Mouse (Mus musculus) forebrain, embryonic 14.5 days (tissue): ENCODE measurements around the gene Olfr429. TPM values are rescaled to one million over a fixed set of nuclear protein-coding genes. Genes with fewer than 3 reads are reported as not detected.
A peak's percentile ranks its signal among the peaks of the same experiment; 100 is the strongest.

Experiments
- ATAC-seq: fragments of 200-750 bp; cut with Nextera tagmentation; 2 replicates; pipeline ENCODE4 v1.8.0; 2017; ENCODE audit warnings: mild to moderate bottlenecking, moderate library complexity
- DNase-seq: peaks from one replicate; pipeline ENCODE4 v3.0.0-alpha.2; 2015; ENCODE audit warnings: low spot score
- H3K27ac ChIP-seq: fragments of 300-500 bp; sonication (generic); 2 replicates; pipeline ENCODE4 v1.5.1; 2014; ENCODE audit warnings: low read depth, mild to moderate bottlenecking, control low read depth, low read length, moderate library complexity
- H3K27me3 ChIP-seq: fragments of 300-500 bp; sonication (generic); replicated peaks from 2 replicates; pipeline ENCODE4 v1.6.1; 2014; ENCODE audit warnings: low read length, control low read depth, mixed read lengths; ENCODE audit not compliant: control insufficient read depth, insufficient read depth
- H3K36me3 ChIP-seq: fragments of 300-500 bp; sonication (generic); 2 replicates; pipeline ENCODE4 v1.6.1; 2014; ENCODE audit warnings: low read length, control low read depth; ENCODE audit not compliant: control insufficient read depth, insufficient read depth
- H3K4me1 ChIP-seq: fragments of 300-500 bp; sonication (generic); 2 replicates; pipeline ENCODE4 v1.6.1; 2014; ENCODE audit warnings: antibody characterized with exemption, low read length, control low read depth; ENCODE audit not compliant: control insufficient read depth, insufficient read depth
- H3K4me2 ChIP-seq: fragments of 300-500 bp; sonication (generic); 2 replicates; pipeline ENCODE4 v1.6.1; 2014; ENCODE audit warnings: mild to moderate bottlenecking, control low read depth, low read length
- H3K4me3 ChIP-seq: fragments of 300-500 bp; sonication (generic); 2 replicates; pipeline ENCODE4 v1.5.1; 2014; ENCODE audit warnings: low read depth, low read length, control low read depth
- H3K9ac ChIP-seq: fragments of 300-500 bp; sonication (generic); 2 replicates; pipeline ENCODE4 v1.6.1; 2014; ENCODE audit warnings: mild to moderate bottlenecking, low read length, control low read depth, moderate library complexity
- H3K9me3 ChIP-seq: fragments of 300-500 bp; sonication (generic); replicated peaks from 2 replicates; pipeline ENCODE4 v1.6.1; 2016; ENCODE audit warnings: low read length, control low read depth, mixed read lengths; ENCODE audit not compliant: control insufficient read depth
- WGBS: fragments of 180-500 bp; shearing (Covaris S2); extraction: QIAGEN DNeasy Blood & Tissue Kit; methylation state at CpG from one replicate; pipeline ENCODE4 v1.1.7; 2014; 5-methylcytosine and 5-hydroxymethylcytosine counted together
- polyA plus RNA-seq: library from polyadenylated mRNA; unstranded; fragments of >200 nt; fragmentation: Nextera tagmentation; extraction: Ambion mirVana; gene quantifications from 2 replicates; pipeline ENCODE4 v1.2.1, GENCODE M21; 2014

Olfr429 gene
- polyA plus RNA-seq, 1 experiment from 2014 or later: not detected

GRCm38 (mm10) chr1:174050532-174050931, 33.6 kb upstream of the Olfr429 start:
- H3K27me3 ChIP-seq: no peaks in the 10 kb centered on the region
- no peak overlapping the region for H3K27ac ChIP-seq
- no peak overlapping the region for H3K9ac ChIP-seq
- no peaks in the 10 kb centered on the region for H3K36me3 ChIP-seq
- DNase-seq: no peak
- H3K4me3 ChIP-seq: no peak overlapping the region
- H3K4me2 ChIP-seq: no peak overlapping the region
- no peak for ATAC-seq
- H3K9me3 ChIP-seq: no peaks in the 10 kb centered on the region
- H3K4me1 ChIP-seq: no peaks in the 10 kb centered on the region
- 94% methylated on average over 4 of the region's 4 CpGs for WGBS

- Histone ChIP-seq H3K27me3 (no peaks in the 10 kb centered on the region), H3K27ac (no peak overlapping the region), H3K9me3 (no peaks in the 10 kb centered on the region), H3K4me2 (no peak overlapping the region), H3K9ac (no peak overlapping the region), H3K4me1 (no peaks in the 10 kb centered on the region), H3K36me3 (no peaks in the 10 kb centered on the region), H3K4me3 (no peak overlapping the region)
- no peak for ATAC-seq
- no peak for DNase-seq
- 92% methylated on average over 4 of the region's 4 CpGs for WGBS
Measured at GRCm38 (mm10) chr1:174051515-174051914, 32.6 kb upstream of the Olfr429 start.

GRCm38 (mm10) chr1:174051931-174052536, 32.1 kb upstream of the Olfr429 start:
- H3K9ac ChIP-seq: no peak overlapping the region
- ATAC-seq: no peak
- H3K9me3 ChIP-seq: no peaks in the 10 kb centered on the region
- H3K4me1 ChIP-seq: no peaks in the 10 kb centered on the region
- 85% methylated on average over 5 of the region's 5 CpGs for WGBS
- no peaks in the 10 kb centered on the region for H3K36me3 ChIP-seq
- H3K4me3 ChIP-seq: no peak overlapping the region
- H3K27me3 ChIP-seq: no peaks in the 10 kb centered on the region
- no peak for DNase-seq
- no peak overlapping the region for H3K4me2 ChIP-seq
- no peak overlapping the region for H3K27ac ChIP-seq

- Histone ChIP-seq H3K9ac (no peak overlapping the region), H3K4me2 (no peak overlapping the region), H3K27me3 (no peaks in the 10 kb centered on the region), H3K36me3 (no peaks in the 10 kb centered on the region), H3K27ac (no peak overlapping the region), H3K4me3 (no peak overlapping the region), H3K4me1 (no peaks in the 10 kb centered on the region), H3K9me3 (no peaks in the 10 kb centered on the region)
- ATAC-seq (no peak), DNase-seq (no peak)
- WGBS: 92% methylated on average over 3 of the region's 3 CpGs
Measured at GRCm38 (mm10) chr1:174052981-174053380, 31.1 kb upstream of the Olfr429 start.

- Histone ChIP-seq H3K4me2 (no peak overlapping the region), H3K27me3 (no peaks in the 10 kb centered on the region), H3K4me3 (no peak overlapping the region), H3K9ac (no peak overlapping the region), H3K27ac (no peak overlapping the region), H3K9me3 (no peaks in the 10 kb centered on the region), H3K36me3 (no peaks in the 10 kb centered on the region), H3K4me1 (no peaks in the 10 kb centered on the region)
- ATAC-seq: no peak
- DNase-seq: no peak
- 80% methylated on average over 2 of the region's 2 CpGs for WGBS
Measured at GRCm38 (mm10) chr1:174055248-174055647, 28.9 kb upstream of the Olfr429 start.

GRCm38 (mm10) chr1:174066305-174066704, 17.8 kb upstream of the Olfr429 start, which contains the start of gene Olfr430:
TSS of gene Olfr430 (plus strand) at chr1:174066605.
- H3K9ac ChIP-seq: no peak within 1 kb of the TSS
- no peaks in the 10 kb centered on the region for H3K4me1 ChIP-seq
- no peaks in the 10 kb centered on the region for H3K27me3 ChIP-seq
- ATAC-seq: no peak
- 86% methylated on average over 3 of the region's 3 CpGs for WGBS
- H3K9me3 ChIP-seq: no peaks in the 10 kb centered on the region
- H3K27ac ChIP-seq: no peak within 1 kb of the TSS
- H3K4me3 ChIP-seq: no peak within 1 kb of the TSS
- no peaks in the 10 kb centered on the region for H3K36me3 ChIP-seq
- no peak for DNase-seq
- H3K4me2 ChIP-seq: no peak within 1 kb of the TSS

GRCm38 (mm10) chr1:174096591-174096990, 12.5 kb downstream of the Olfr429 start, which contains the start of gene Olfr427:
TSS of gene Olfr427 (plus strand) at chr1:174096891.
- Histone ChIP-seq H3K36me3 (no peaks in the 10 kb centered on the region), H3K27ac (no peak within 1 kb of the TSS), H3K4me3 (no peak within 1 kb of the TSS), H3K4me1 (no peaks in the 10 kb centered on the region), H3K9ac (no peak within 1 kb of the TSS), H3K27me3 (no peaks in the 10 kb centered on the region), H3K4me2 (no peak within 1 kb of the TSS), H3K9me3 (no peaks in the 10 kb centered on the region)
- no peak for ATAC-seq
- 84% methylated on average over 1 of the region's 1 CpGs for WGBS
- no peak for DNase-seq

GRCm38 (mm10) chr1:174103735-174104134, 19.6 kb downstream of the Olfr429 start:
- no peak for ATAC-seq
- peak; percentile 63 for DNase-seq
- H3K9ac ChIP-seq: no peak overlapping the region

GRCm38 (mm10) chr1:174121062-174121461, 36.9 kb downstream of the Olfr429 start, which contains the start of gene Olfr231:
TSS of gene Olfr231 (minus strand) at chr1:174121162.
- H3K9me3 ChIP-seq: no peaks in the 10 kb centered on the region
- 49% methylated on average over 2 of the region's 2 CpGs for WGBS
- no peaks in the 10 kb centered on the region for H3K4me1 ChIP-seq
- no peak within 1 kb of the TSS for H3K27ac ChIP-seq
- H3K9ac ChIP-seq: no peak within 1 kb of the TSS
- ATAC-seq (no peak), DNase-seq (no peak)
- no peak within 1 kb of the TSS for H3K4me3 ChIP-seq
- no peak within 1 kb of the TSS for H3K4me2 ChIP-seq
- no peaks in the 10 kb centered on the region for H3K36me3 ChIP-seq
- H3K27me3 ChIP-seq: no peaks in the 10 kb centered on the region

More at GRCm38 (mm10) chr1:174103735-174104134, 19.6 kb downstream of the Olfr429 start:
- Histone ChIP-seq H3K4me2 (no peak overlapping the region), H3K36me3 (no peaks in the 10 kb centered on the region), H3K4me1 (no peaks in the 10 kb centered on the region), H3K4me3 (no peak overlapping the region), H3K27me3 (no peaks in the 10 kb centered on the region), H3K27ac (no peak overlapping the region), H3K9me3 (no peaks in the 10 kb centered on the region)
- WGBS: 65% methylated on average over 2 of the region's 2 CpGs
